Mouse (Mus musculus): ENCODE results near the gene Gm49321. TPM values are rescaled to one million over a fixed set of nuclear protein-coding genes. Genes with fewer than 3 reads are reported as not detected.

The Gm49321 gene
- total and polyA plus RNA-seq, 2 experiments from 2014 or later: 5.2 TPM; not detected in 1

DNA sequence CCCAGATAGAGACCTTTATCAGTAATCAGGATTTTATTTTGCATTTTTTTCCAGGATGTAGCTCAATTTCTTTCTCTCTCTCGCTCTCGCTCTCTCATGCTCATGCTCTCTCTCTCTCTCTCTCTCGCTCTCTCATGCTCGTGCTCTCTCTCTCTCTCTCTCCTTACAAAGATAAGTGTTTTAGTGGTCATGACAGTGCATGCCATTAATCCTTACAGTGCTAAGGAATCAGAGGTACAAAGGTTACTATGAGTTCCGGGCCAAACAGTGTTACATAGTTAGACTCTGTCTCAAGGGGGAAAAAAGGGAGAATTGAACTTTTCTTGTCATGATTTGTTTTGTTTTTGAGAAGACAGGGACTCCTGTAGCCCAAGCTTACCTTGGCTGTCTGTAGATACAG, 42.2 kb downstream of the Gm49321 start:
- no peaks in the 10 kb centered on the region for H3K4me1 ChIP-seq (ENCODE audit: control insufficient read depth, insufficient read depth)
- H3K9ac ChIP-seq (replicated peaks; ENCODE audit: low read depth, low read length): no peak overlapping the region
- TF ChIP-seq EP300 (IDR thresholded peaks at IDR 0.05; ENCODE audit: low read depth) (no peak), CTCF (IDR thresholded peaks at IDR 0.05; ENCODE audit: low read depth) (no peak)
- H3K4me2 ChIP-seq (ENCODE audit: low read depth, low read length): no peak overlapping the region
- DNase-seq (ENCODE audit: low spot score) (no peak), ATAC-seq (ENCODE audit: insufficient read depth, low read depth) (no peak)
- H3K27ac ChIP-seq (ENCODE audit: low read depth): no peak overlapping the region
- H3K27me3 ChIP-seq (ENCODE audit: control insufficient read depth, insufficient read depth, low read length): no peaks in the 10 kb centered on the region
- H3K4me3 ChIP-seq (ENCODE audit: low read depth, low read length): no peak overlapping the region
- peaks cover 78% of the 10 kb centered on the region for H3K36me3 ChIP-seq (replicated peaks; ENCODE audit: control insufficient read depth, insufficient read depth, low read length)
- no peaks in the 10 kb centered on the region for H3K9me3 ChIP-seq (replicated peaks; ENCODE audit: control insufficient read depth, low read length)
- 84% methylated on average over 5 of the region's 5 CpGs for WGBS

DNA sequence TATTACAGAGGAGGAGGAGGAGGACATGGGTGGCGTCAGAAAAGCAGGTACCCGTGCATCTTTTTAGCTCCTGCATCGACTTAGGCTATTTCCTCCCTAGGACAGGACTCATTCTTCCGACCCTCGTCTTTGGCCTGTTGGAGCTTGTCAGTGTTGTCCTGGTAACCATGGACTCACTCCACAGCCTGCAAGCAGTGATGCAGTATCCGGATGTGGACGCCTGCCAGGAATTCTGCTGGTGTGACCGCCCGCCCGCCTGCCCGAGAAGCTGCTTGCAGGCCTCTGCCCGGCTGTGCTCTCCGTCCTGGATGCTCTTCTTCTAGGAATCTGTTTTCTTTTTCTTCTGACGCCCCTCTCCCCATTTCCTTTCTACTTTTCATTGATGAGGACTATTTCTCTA, 45.1 kb downstream of the Gm49321 start:
- H3K36me3 ChIP-seq (replicated peaks; ENCODE audit: control insufficient read depth, insufficient read depth, low read length): peaks cover 68% of the 10 kb centered on the region
- no peak for TF ChIP-seq CTCF (IDR thresholded peaks at IDR 0.05; ENCODE audit: low read depth)
- TF ChIP-seq EP300 (IDR thresholded peaks at IDR 0.05; ENCODE audit: low read depth): no peak

DNA sequence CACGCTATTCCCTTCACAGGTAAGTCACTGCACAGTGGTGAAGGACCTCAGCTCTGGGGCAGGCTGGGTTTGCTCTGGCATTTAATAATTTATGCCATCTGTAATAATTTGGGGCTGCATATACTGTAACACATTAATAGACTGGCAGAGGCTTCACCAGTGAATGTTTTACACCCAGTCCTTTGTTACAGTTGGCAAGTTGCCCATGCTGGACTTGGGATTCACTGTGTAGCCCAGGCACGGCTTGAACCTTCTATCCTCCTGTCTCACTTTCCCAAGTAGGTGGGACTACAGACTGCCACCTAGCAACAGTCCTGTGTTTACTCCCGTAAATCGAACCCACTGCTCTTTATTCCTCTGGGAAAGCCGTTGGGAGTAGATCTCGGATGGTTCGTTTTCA, 48.8 kb downstream of the Gm49321 start:
- ATAC-seq (ENCODE audit: insufficient read depth, low read depth): no peak
- no peaks in the 10 kb centered on the region for H3K27me3 ChIP-seq (ENCODE audit: control insufficient read depth, insufficient read depth, low read length)
- WGBS: 82% methylated on average over 7 of the region's 7 CpGs

More for the DNA sequence above, 45.1 kb downstream of the Gm49321 start:
- no peaks in the 10 kb centered on the region for H3K9me3 ChIP-seq (replicated peaks; ENCODE audit: control insufficient read depth, low read length)
- H3K27me3 ChIP-seq (ENCODE audit: control insufficient read depth, insufficient read depth, low read length): no peaks in the 10 kb centered on the region
- H3K4me2 ChIP-seq (ENCODE audit: low read depth, low read length): no peak overlapping the region
- H3K4me3 ChIP-seq (ENCODE audit: low read depth, low read length): no peak overlapping the region
- no peaks in the 10 kb centered on the region for H3K4me1 ChIP-seq (ENCODE audit: control insufficient read depth, insufficient read depth)
- peak; percentile 88 for ATAC-seq (ENCODE audit: insufficient read depth, low read depth)
- no peak overlapping the region for H3K27ac ChIP-seq (ENCODE audit: low read depth)
- peak; percentile 88 for DNase-seq (ENCODE audit: low spot score)
- WGBS: 15% methylated on average over 14 of the region's 14 CpGs
- no peak overlapping the region for H3K9ac ChIP-seq (replicated peaks; ENCODE audit: low read depth, low read length)

DNA sequence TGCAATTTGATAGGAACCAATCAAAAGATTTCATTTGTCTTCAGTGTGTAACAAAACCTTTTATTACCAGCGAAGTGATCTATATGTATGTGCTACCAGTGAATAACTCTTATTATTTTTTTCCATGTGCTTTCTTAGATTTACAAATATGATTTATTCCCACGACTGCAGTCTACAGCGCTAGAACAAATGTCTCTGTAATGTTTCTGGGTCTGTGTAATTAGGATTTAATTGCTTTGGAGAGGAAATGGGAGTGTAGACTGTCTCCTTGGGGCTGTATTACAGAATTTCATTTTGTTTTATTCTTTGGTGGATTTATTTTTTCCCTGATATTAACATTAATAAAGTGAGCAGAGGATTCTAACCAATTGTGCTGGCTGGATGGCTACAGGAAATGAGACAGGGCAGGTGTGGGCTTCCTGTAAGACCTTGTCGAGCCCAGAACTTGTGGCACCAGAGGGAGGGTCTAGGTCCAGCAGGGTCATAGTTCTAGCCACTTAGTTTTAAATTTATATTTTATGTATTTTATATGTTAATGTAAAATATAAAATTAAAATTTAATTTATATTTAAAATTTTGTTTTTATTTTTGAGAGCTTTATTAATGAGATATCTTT, 51.0 kb downstream of the Gm49321 start:
- Histone ChIP-seq H3K36me3 (replicated peaks; ENCODE audit: control insufficient read depth, insufficient read depth, low read length) (peaks cover 23% of the 10 kb centered on the region), H3K27me3 (ENCODE audit: control insufficient read depth, insufficient read depth, low read length) (no peaks in the 10 kb centered on the region), H3K4me3 (ENCODE audit: low read depth, low read length) (no peak overlapping the region), H3K4me2 (ENCODE audit: low read depth, low read length) (no peak overlapping the region), H3K4me1 (ENCODE audit: control insufficient read depth, insufficient read depth) (no peaks in the 10 kb centered on the region), H3K9me3 (replicated peaks; ENCODE audit: control insufficient read depth, low read length) (no peaks in the 10 kb centered on the region), H3K27ac (ENCODE audit: low read depth) (no peak overlapping the region), H3K9ac (replicated peaks; ENCODE audit: low read depth, low read length) (no peak overlapping the region)
- TF ChIP-seq EP300 (IDR thresholded peaks at IDR 0.05; ENCODE audit: low read depth) (no peak), CTCF (IDR thresholded peaks at IDR 0.05; ENCODE audit: low read depth) (no peak)
- WGBS: 81% methylated on average over 4 of the region's 4 CpGs
- DNase-seq (ENCODE audit: low spot score) (no peak), ATAC-seq (ENCODE audit: insufficient read depth, low read depth) (no peak)

More for the DNA sequence above, 48.8 kb downstream of the Gm49321 start:
- no peak overlapping the region for H3K27ac ChIP-seq (ENCODE audit: low read depth)
- H3K9ac ChIP-seq (replicated peaks; ENCODE audit: low read depth, low read length): no peak overlapping the region
- no peak for TF ChIP-seq CTCF (IDR thresholded peaks at IDR 0.05; ENCODE audit: low read depth)
- no peak for TF ChIP-seq EP300 (IDR thresholded peaks at IDR 0.05; ENCODE audit: low read depth)
- H3K9me3 ChIP-seq (replicated peaks; ENCODE audit: control insufficient read depth, low read length): no peaks in the 10 kb centered on the region
- peaks cover 32% of the 10 kb centered on the region for H3K36me3 ChIP-seq (replicated peaks; ENCODE audit: control insufficient read depth, insufficient read depth, low read length)
- no peak overlapping the region for H3K4me3 ChIP-seq (ENCODE audit: low read depth, low read length)
- no peak for DNase-seq (ENCODE audit: low spot score)
- no peak overlapping the region for H3K4me2 ChIP-seq (ENCODE audit: low read depth, low read length)
- H3K4me1 ChIP-seq (ENCODE audit: control insufficient read depth, insufficient read depth): no peaks in the 10 kb centered on the region

DNA sequence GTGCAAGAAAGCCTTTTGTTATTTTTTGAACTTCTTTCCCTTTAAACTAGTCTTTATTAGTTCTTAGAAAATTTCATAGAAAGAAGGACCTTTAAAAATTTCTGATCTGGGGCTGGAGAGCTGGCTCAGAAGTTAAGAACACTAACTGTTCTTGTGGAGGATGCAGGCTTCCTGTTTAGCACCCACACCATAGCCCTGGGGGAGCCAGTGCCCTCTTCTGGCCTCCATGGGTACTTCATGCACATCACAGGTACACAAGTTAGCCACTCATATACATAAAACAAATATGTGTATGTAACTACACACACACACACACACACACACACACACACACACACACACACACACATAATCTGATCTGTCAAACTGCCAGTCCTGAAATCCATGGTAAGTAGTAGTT, 52.1 kb downstream of the Gm49321 start:
- DNase-seq (ENCODE audit: low spot score) (no peak), ATAC-seq (ENCODE audit: insufficient read depth, low read depth) (no peak; the same call in 1 of the 2 replicates)
- no peak for TF ChIP-seq EP300 (IDR thresholded peaks at IDR 0.05; ENCODE audit: low read depth)
- TF ChIP-seq CTCF (IDR thresholded peaks at IDR 0.05; ENCODE audit: low read depth): peak; percentile 61

DNA sequence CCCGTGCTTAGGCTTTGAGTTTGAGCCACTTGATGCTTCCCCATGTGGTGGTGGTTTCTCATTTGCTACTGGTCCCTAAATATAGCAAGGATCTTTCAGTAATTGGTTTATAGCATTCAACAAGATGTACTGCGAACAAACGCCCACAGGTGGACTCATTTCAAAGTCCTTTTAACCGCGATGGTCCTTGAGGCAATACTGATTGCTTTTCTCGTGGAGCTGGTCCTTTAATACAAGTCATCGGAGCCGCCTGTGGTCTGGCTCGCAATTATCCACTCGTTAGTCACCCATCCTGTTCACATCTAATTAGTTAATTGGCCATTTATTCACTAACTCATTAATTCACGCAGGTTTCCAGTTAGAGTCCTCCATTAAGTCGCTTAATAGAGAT, 59.4 kb downstream of the Gm49321 start:
- no peak overlapping the region for H3K4me3 ChIP-seq (ENCODE audit: low read depth, low read length)
- H3K9ac ChIP-seq (replicated peaks; ENCODE audit: low read depth, low read length): no peak overlapping the region
- H3K9me3 ChIP-seq (replicated peaks; ENCODE audit: control insufficient read depth, low read length): no peaks in the 10 kb centered on the region
- 65% methylated on average over 12 of the region's 12 CpGs for WGBS
- H3K4me2 ChIP-seq (ENCODE audit: low read depth, low read length): no peak overlapping the region
- no peak for TF ChIP-seq CTCF (IDR thresholded peaks at IDR 0.05; ENCODE audit: low read depth)
- no peak for TF ChIP-seq EP300 (IDR thresholded peaks at IDR 0.05; ENCODE audit: low read depth)
- ATAC-seq (ENCODE audit: insufficient read depth, low read depth): no peak
- no peaks in the 10 kb centered on the region for H3K36me3 ChIP-seq (replicated peaks; ENCODE audit: control insufficient read depth, insufficient read depth, low read length)
- peaks cover 39% of the 10 kb centered on the region for H3K27me3 ChIP-seq (ENCODE audit: control insufficient read depth, insufficient read depth, low read length)
- H3K27ac ChIP-seq (ENCODE audit: low read depth): no peak overlapping the region
- no peak for DNase-seq (ENCODE audit: low spot score)
- peaks cover 3% of the 10 kb centered on the region; the same call in 1 of the 2 replicates for H3K4me1 ChIP-seq (ENCODE audit: control insufficient read depth, insufficient read depth)

More for the DNA sequence above, 52.1 kb downstream of the Gm49321 start:
- no peaks in the 10 kb centered on the region for H3K27me3 ChIP-seq (ENCODE audit: control insufficient read depth, insufficient read depth, low read length)
- H3K36me3 ChIP-seq (replicated peaks; ENCODE audit: control insufficient read depth, insufficient read depth, low read length): peaks cover 15% of the 10 kb centered on the region
- no peaks in the 10 kb centered on the region for H3K9me3 ChIP-seq (replicated peaks; ENCODE audit: control insufficient read depth, low read length)
- H3K27ac ChIP-seq (ENCODE audit: low read depth): no peak overlapping the region
- no peak overlapping the region for H3K4me2 ChIP-seq (ENCODE audit: low read depth, low read length)
- H3K4me3 ChIP-seq (ENCODE audit: low read depth, low read length): no peak overlapping the region
- no peaks in the 10 kb centered on the region for H3K4me1 ChIP-seq (ENCODE audit: control insufficient read depth, insufficient read depth)
- H3K9ac ChIP-seq (replicated peaks; ENCODE audit: low read depth, low read length): no peak overlapping the region
